Mouse (Mus musculus): ENCODE measurements around the gene Dynlt1f. TPM values are rescaled to one million over a fixed set of nuclear protein-coding genes. Genes with fewer than 3 reads are reported as not detected.
"Not testable (repeated sequence)": the region's sequence is repeated elsewhere in the genome, so short reads cannot be mapped to it uniquely, and the experiment has no call there.

Dynlt1f gene
- 304 and 317 TPM in 2 replicates for polyA plus RNA-seq (2015; fragmentation: Nextera tagmentation; extraction: Ambion mirVana)

GRCm38 (mm10) chr17:6655567-6656281 is at the start of gene Dynlt1f:
Gene Dynlt1f (minus strand): TSS chr17:6655900.
- DNase-seq (ENCODE audit: low spot score) = peak; percentile 65

- DNase-seq (ENCODE audit: low spot score) = not testable (repeated sequence)
These were observed 47.9 kb upstream of the Dynlt1f start for GRCm38 (mm10) chr17:6703381-6704270.

- DNase-seq (ENCODE audit: low spot score) = not testable (repeated sequence)
These were observed 47.0 kb upstream of the Dynlt1f start for GRCm38 (mm10) chr17:6702625-6703221.

- not testable (repeated sequence) for DNase-seq (ENCODE audit: low spot score)
These were observed 44.4 kb upstream of the Dynlt1f start for GRCm38 (mm10) chr17:6700077-6700476.

- DNase-seq (ENCODE audit: low spot score) = not testable (repeated sequence)
These were observed 43.8 kb upstream of the Dynlt1f start for GRCm38 (mm10) chr17:6699502-6699901.

- peak; percentile 52 for DNase-seq (ENCODE audit: low spot score)
These were observed 41.6 kb upstream of the Dynlt1f start for GRCm38 (mm10) chr17:6697224-6697775.

GRCm38 (mm10) chr17:6696521-6696920 is 40.8 kb upstream of the Dynlt1f start:
- not testable (repeated sequence) for DNase-seq (ENCODE audit: low spot score)

GRCm38 (mm10) chr17:6695712-6696111 is 40.0 kb upstream of the Dynlt1f start:
- DNase-seq (ENCODE audit: low spot score) = not testable (repeated sequence)

GRCm38 (mm10) chr17:6691596-6691995 is 35.9 kb upstream of the Dynlt1f start:
- peak; percentile 72 for DNase-seq (ENCODE audit: low spot score)

GRCm38 (mm10) chr17:6689344-6689743 is 33.6 kb upstream of the Dynlt1f start:
- DNase-seq (ENCODE audit: low spot score) = peak; percentile 39

- DNase-seq (ENCODE audit: low spot score) = peak; percentile 62
These were observed 30.7 kb upstream of the Dynlt1f start for GRCm38 (mm10) chr17:6686299-6686971.

GRCm38 (mm10) chr17:6685288-6685818 is 29.7 kb upstream of the Dynlt1f start:
- not testable (repeated sequence) for DNase-seq (ENCODE audit: low spot score)

GRCm38 (mm10) chr17:6684464-6685287 is 29.0 kb upstream of the Dynlt1f start:
- DNase-seq (ENCODE audit: low spot score) = not testable (repeated sequence)

- not testable (repeated sequence) for DNase-seq (ENCODE audit: low spot score)
These were observed 28.0 kb upstream of the Dynlt1f start for GRCm38 (mm10) chr17:6683702-6684101.

- not testable (repeated sequence) for DNase-seq (ENCODE audit: low spot score)
These were observed 26.0 kb upstream of the Dynlt1f start for GRCm38 (mm10) chr17:6681721-6682120.

- DNase-seq (ENCODE audit: low spot score) = not testable (repeated sequence)
These were observed 22.4 kb upstream of the Dynlt1f start for GRCm38 (mm10) chr17:6678063-6678462.

GRCm38 (mm10) chr17:6674297-6674696 is 18.6 kb upstream of the Dynlt1f start:
- not testable (repeated sequence) for DNase-seq (ENCODE audit: low spot score)

GRCm38 (mm10) chr17:6668522-6668921 is 12.8 kb upstream of the Dynlt1f start:
- not testable (repeated sequence) for DNase-seq (ENCODE audit: low spot score)

GRCm38 (mm10) chr17:6665389-6665788 is 9.7 kb upstream of the Dynlt1f start:
- DNase-seq (ENCODE audit: low spot score) = peak; percentile 25
